Mouse (Mus musculus): Measurements from ENCODE around the gene Vmn1r152.
"Not testable (repeated sequence)": the region's sequence is repeated elsewhere in the genome, so short reads cannot be mapped to it uniquely, and the experiment has no call there.

Gene Vmn1r152

DNA sequence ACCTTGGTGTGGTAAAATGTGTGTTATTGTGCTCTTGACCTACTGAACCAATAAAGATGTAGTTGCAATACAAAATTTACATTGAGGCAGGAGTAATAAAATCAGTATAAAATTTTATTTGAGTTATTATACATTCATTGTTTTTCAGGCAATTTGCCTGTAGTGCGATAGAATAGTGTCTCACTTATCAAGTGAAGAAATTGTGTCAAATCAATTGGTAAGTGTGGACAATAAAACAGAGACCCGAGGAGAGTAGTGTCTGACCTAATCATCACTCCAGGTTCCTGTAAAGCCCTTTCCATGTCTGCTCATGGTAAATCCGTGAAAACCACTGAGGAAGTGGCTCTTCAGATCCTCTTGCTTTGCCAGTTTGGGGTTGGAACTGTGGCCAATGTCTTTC, at the start of gene Vmn1r152:
Gene Vmn1r152 (plus strand): TSS at position 301 of the 400 bp plus-strand sequence.
- DNase-seq (ENCODE audit: low spot score in 2 of 2) = not testable (repeated sequence)

- not testable (repeated sequence) for DNase-seq (ENCODE audit: low spot score in 2 of 2)
Measured at GRCm38 (mm10) chr7:22499578-22499977, 23.2 kb upstream of the Vmn1r152 start, which contains the start of gene Vmn1r151. Gene Vmn1r151, minus strand, starts transcription at chr7:22499678.

- DNase-seq (ENCODE audit: low spot score in 2 of 2) = not testable (repeated sequence)
Measured at GRCm38 (mm10) chr7:22534787-22535186, 12.0 kb downstream of the Vmn1r152 start, which contains the start of gene Gm8677. Gene Gm8677, minus strand, starts transcription at chr7:22534887.

GRCm38 (mm10) chr7:22565243-22565642, 42.5 kb downstream of the Vmn1r152 start, which contains the start of gene Gm4201:
Gene Gm4201, minus strand, starts transcription at chr7:22565343.
- DNase-seq (ENCODE audit: low spot score in 2 of 2) = not testable (repeated sequence)
